Mouse (Mus musculus): ENCODE results near the gene Gpatch8.
A peak's percentile ranks its signal among the peaks of the same experiment; 100 is the strongest.
"Not testable (repeated sequence)": the region's sequence is repeated elsewhere in the genome, so short reads cannot be mapped to it uniquely, and the experiment has no call there.

The Gpatch8 gene

DNA sequence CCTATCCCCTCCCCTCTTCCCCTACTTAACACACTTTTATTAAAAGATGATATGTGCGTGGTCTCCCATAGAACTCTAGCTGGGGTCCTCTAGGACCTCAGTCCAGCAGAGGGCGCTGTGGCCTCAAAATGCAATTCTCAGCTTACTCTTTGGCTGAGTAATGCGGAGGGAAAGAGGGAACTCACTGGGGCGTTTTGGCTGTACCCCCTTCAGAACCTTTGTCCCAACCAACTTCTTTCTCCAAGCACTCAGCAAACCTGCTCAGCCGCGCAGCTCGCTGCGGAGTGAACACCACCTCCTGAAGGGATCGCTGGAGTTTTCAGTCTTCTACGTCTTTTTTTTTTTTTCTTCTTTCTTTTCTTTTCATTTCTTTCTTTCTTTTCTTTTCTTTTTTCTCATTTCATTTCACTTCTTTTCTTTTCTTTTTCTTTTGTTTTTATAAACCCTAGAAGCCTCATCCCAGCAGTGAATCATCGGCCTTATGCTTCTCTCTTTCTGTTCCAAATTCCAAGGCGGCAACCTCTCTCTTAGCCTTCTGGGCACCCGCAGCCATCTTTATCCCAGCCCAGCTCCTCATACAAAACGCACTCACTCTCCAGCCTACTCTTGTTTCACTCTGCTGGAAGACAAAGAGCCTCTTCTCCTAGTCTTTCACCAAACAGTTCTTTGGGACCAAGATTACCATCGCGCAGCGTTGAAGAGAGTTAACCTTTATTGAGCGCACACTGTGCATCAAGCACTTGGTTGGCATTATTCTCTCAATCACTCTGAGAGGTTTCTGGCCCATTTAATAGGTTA lies 16.9 kb upstream of the Gpatch8 start:
- DNase-seq (ENCODE audit: inconsistent age in 2 of 2, low spot score in 1 of 2), result peak; percentile 77 to 92

DNA sequence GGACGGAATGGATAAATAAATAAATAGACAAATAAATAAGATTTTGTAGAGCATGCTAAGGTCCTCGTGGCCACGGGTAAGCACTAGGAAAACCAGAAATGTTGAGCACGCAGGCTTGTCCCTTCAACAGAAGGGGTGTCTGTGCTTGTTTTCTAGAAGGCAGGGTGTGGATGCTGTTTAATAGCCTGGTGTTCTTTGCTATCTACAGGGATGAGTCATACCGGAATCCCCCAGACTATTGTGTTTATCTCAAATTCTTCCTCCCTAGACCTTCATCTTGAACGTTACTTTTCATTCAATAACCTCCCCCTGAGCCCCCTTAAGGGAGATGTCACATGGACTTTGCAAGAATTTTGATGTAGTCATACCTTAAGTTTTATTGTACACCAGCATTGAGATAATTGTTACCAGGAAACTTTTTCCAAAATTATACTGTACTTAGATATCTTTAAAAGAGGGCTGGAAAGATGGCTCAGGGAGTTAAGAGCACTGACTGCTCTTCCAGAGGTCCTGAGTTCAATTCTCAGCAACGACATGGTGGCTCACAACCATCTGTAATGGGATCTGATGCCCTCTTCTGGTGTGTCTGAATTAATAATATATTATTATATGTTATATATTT lies 12.7 kb upstream of the Gpatch8 start:
- DNase-seq (ENCODE audit: inconsistent age in 2 of 2, low spot score in 1 of 2), result no peak

DNA sequence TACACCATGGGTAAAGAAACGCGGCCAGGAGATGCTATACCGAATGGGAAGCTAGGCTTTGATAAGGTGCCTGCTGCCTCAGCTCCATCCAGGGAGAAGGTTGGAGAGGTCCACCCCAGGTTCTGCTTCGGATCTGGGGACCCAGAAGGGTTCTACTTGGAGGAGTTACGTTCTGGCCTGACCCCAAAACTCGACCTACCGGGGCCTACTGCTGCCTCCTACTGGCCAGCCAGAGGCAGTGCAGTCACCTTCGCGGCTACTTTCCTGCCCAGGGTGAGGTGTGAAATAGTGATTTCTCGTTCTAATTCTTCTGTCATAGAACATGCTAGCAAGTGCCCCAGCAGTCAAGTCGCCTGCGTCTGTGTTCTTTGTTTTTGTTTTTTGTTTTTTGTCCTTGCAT lies 12.0 kb upstream of the Gpatch8 start:
- no peak for DNase-seq (ENCODE audit: inconsistent age in 2 of 2, low spot score in 1 of 2)

DNA sequence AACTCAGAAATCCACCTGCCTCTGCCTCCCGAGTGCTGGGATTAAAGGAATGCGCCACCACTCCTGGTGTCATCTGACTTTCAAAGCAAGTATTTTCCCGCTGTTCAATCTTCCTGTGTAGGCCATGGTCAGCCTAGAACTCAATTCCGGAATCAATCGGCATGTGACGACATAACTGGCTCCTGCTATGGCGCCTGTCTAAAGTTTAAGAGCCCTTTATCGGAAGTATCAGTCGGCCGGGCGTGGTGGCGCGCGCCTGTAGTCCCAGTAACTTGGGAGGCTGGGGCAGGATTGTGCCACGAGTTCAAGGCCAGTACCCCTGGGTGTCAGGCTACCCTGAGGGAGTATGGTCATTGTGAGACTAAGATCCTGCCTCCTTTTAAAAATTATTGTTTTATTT lies 11.5 kb upstream of the Gpatch8 start:
- DNase-seq (ENCODE audit: inconsistent age in 2 of 2, low spot score in 1 of 2), result no peak

DNA sequence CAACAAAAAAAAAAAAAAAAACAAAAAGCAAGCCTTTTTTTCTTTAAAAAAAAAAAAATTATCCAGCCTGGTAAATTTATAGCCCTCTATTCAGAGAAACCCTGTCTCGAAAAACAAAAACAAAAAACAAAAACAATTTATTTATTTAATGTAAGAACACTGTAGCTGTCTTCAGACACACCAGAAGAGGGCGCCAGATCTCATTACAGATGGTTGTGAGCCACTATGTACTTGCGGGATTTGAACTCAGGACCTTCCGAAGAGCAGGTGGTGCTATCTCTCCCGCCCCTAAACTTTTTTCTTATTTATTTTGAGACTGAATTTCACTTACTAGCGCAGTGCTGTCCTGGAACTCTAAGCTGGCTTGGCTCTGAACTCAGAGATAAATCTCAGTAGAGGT lies 11.0 kb upstream of the Gpatch8 start:
- DNase-seq (ENCODE audit: inconsistent age in 2 of 2, low spot score in 1 of 2), result no peak

DNA sequence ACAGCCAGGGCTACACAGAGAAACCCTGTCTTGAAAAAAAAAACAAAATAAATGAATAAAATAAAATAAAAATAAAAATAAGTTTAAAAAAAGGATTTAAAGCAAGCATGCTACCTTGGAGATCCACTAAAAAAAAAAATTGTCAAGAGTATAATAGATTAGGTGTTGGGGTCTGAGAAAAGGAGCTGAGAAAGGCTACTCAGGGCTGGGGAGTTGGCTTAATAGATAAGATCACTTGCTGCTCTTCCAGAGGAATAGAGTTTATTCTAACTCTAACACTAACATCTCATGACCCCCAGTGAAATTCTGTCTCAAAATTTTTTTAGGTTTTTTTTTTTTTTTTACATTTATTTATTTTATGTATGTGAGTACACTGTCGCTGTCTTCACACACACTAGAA lies 10.1 kb upstream of the Gpatch8 start:
- DNase-seq (ENCODE audit: inconsistent age in 2 of 2, low spot score in 1 of 2), result no peak

DNA sequence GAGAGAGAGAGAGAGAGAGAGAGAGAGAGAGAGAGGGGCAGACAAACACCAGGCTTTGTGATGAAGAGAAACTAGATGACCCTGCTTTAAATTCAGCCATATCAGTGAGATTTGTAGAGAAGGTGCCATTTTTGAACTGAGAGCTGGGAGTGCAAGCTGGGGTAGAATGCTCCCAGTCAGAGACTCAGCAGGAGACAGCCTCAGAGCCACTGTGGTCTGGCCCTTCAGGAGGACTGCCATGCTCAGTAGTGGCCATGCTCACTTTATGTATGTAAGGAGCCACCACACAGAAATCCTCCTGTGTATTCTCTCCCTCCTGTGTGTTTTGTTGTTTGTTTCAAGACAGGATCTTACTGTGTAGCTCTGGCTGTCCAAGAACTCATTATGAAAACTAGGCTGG lies 9.5 kb upstream of the Gpatch8 start:
- DNase-seq (ENCODE audit: inconsistent age in 2 of 2, low spot score in 1 of 2), result no peak

DNA sequence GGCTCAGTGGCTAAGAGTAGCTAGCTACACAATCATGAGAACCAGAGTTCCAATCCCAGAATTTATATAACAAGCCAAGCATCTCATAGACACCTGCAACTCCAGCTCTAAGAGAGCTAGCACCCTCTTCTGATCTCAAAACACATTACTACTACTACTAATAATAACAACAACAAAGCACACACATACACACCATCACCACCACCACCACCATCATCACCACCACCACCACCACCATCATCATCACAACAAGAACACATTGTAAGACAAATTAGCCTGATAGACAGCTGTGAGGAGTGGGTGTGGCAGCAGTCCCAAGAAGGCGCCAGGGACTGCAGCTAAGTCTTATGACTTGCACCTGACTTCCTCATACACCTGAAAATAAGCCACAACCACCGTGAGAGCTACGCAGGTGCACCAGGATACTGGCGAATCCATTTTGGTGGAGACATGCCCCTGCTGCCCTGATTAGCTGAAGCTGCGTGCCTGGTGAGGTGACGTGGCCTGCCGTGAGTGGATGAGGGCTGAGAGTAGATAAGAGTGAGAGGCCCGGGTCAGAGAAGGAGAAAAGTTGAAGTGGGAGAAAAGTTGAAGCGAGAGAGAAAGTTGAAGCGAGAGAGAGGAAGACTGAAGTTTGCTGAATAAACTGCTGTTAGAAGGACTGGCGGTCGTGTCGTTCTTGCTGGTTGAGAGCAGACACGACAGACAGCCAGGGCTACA lies 8.9 kb upstream of the Gpatch8 start:
- DNase-seq (ENCODE audit: inconsistent age in 2 of 2, low spot score in 1 of 2), result not testable (repeated sequence)

DNA sequence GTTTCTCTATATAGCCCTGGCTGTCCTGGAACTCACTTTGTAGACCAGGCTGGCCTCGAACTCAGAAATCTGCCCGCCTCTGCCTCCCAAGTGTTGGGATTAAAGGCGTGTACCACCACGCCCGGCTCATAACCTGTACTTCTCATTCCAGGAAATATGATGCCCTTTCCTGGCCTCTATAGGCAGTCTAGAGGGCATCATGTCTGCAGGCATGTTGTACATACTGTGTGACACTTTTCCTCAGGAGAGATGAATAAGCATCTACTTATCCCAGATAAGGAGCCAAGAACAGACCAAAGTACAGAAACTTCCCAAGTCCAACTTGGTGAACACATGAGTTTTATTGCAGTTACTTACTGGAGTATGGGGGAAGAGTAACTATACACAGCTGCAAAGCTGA lies 2.5 kb upstream of the Gpatch8 start:
- DNase-seq (ENCODE audit: inconsistent age in 2 of 2, low spot score in 1 of 2), result no peak

DNA sequence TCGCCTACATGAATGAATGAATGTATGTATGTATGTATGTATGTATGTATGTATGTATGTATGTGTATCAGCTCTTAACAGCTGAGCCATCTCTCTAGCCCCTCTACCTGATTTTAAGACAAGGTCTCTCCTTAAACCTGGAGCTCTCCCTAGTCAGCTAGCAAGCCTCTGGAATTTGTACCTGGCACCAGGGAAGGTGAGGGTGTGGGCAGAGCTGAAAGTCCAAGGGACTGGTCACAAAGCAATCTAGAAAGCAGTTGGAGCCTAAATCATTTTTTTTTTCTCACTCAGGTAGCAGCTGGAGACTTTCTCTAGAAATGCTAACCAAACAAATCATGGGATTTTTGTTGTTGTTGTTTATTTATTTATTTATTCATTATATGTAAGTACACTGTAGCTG lies 1.2 kb upstream of the Gpatch8 start:
- no peak for DNase-seq (ENCODE audit: inconsistent age in 2 of 2, low spot score in 1 of 2)

DNA sequence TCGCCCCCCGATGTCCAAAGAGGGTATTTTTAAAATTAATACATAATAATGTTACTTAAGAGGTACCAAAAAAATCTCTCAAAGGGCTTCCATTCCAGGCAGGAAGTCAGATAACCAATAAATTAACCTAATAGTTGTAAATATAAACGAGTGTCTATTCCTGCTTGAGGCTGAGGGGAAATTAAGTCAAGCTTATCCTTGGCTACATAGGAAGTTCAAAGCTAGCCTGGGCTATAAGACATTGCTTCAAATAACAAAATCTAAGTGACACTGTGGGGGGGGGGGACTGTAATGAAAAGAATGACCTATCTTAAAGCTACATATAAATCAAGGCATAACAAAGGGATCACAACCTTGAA lies 503 bp upstream of the Gpatch8 start:
- DNase-seq (ENCODE audit: inconsistent age in 2 of 2, low spot score in 1 of 2), result no peak

DNA sequence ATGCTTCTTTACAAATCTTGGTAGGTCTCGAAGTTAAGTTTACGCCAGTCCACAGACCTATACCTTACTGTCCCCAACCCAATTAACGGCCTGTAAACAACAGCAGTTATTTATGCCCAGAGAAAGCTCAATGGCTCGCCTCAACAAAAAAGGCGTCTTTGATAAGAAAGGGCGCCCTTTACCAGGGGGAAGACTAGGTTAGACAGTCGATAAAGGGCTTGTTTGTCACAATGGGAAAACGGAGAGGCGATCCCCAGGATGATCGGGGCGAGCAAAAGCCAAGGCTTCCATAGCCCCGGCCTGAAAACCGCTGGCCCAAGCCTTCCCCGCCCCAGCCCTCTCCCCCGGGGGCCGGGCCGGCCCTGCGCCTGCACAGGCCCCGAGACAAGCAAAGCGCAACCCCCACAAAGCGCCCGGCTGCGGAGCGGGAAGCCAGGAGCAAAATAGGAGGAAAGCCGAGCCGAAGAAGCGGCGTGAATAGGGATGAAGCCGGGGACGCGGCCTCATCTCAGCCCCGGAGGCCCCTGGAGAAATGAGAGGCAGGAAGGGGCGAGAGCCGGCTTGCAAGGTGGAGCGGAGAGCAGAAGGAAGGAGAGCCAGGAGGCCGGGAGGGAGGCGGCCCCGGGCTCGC lies 677 bp downstream of the Gpatch8 start:
- DNase-seq (ENCODE audit: inconsistent age in 2 of 2, low spot score in 1 of 2), result no peak

DNA sequence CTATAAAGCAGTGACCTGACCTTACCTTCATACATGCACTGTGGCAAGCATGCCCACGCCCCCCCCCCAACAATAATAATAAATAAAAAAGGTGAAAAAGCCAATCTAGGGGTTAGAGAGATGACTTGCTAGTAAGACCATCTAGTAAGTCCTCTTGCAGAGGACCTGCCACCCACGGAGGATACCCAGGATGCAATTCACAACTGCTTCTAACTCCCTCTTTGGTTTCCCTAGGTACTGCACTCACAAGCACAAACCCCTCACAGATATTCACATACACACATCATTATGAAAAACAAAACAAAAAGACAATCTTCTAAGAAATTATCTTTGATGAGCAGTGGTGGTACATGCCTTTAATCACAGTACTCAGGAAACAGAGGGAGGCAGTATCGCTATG lies 4.1 kb downstream of the Gpatch8 start:
- DNase-seq (ENCODE audit: inconsistent age in 2 of 2, low spot score in 1 of 2), result no peak

DNA sequence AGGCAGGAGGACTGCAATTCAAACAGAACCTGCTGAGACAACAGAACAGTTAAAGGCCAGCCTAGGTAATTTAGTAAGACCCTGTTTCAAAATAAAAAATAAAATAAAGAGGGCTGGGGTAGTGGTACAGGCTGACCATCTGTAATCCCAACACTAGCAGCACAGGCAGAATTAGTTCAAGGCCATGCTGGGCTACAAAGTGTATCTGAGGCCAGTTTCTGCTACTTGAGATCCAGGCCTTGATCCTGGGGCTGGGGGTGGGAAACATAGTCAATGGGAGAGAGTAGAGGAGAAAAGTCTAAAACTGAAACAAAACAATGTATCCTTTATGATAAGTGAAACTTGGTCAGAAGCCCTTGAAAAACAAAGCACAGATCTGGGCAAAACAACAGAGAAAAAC lies 5.0 kb downstream of the Gpatch8 start:
- peak; percentile 39 to 63 for DNase-seq (ENCODE audit: inconsistent age in 2 of 2, low spot score in 1 of 2)

DNA sequence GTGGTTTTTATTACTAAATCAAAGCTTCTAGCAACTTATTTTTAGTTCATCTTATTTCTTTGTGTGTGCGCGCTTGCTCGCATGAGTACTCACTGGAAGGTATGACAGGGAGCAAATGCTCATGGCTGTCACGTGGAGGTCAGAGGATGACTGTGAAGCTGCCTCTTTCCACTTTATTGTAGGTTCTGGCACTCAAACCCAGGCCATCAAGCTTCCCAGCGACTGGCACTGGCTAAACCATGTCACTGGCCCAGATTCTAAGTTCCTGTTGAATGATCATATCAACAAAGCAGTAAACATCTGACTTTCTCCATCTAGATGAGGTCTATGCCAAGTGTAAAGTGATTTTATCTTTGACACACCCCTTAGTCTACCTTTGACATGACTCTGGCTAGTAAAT lies 14.7 kb downstream of the Gpatch8 start:
- peak; percentile 49 to 79 for DNase-seq (ENCODE audit: inconsistent age in 2 of 2, low spot score in 1 of 2)

DNA sequence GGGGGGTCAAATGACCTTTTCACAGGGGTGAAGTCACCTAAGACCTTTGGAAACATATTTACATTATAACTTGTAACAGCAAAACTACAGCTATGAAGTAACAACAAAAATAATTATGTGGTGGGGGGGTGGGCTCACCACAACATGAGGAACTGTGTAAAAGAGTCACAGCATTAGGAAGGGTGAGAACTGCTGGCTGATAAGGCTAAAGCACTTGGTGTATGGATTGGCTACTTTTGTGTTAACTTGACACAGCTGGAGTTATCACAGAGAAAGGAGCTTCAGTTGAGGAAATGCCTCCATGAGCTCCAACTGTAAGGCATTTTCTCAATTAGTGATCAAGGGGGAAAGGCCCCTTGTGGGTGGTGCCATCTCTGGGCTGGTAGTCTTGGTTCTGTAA lies 15.9 kb downstream of the Gpatch8 start:
- DNase-seq (ENCODE audit: inconsistent age in 2 of 2, low spot score in 1 of 2), result not testable (repeated sequence)

DNA sequence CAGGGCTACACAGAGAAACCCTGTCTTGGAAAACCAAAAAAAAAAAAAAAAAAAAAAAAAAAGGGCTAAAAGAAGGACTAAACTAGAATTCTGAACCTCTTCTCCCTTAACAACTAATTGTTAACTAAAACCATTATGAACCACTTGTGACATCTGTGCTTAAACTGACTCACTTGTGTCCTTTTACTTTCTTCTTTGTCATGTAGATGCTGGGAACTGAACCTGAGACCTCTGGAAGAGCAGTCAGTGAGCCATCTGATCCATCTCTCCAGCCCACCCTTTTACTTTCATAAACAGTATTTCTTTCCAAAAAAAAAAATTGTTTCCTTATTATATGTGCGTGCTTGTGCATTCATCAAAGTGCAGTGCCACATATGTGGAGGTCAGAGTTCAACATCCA lies 16.5 kb downstream of the Gpatch8 start:
- DNase-seq (ENCODE audit: inconsistent age in 2 of 2, low spot score in 1 of 2), result no peak

DNA sequence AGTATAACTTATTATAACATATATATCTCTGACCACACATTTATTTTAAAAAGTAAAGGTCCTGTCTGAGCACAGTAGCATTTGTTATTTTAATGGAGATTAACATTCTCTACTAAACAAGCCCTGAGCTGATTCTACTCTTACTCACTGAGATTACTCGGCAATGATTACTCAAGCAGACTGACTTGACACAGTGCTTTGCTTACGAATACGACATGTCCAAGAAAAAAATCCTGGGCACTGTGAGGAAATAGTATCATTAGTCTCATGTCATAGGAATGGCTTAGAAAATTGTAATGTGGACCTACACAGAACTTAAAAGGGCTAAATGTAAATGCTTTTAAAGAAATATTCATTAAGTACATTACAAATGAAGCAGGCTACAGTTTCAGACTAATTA lies 20.0 kb downstream of the Gpatch8 start:
- DNase-seq (ENCODE audit: inconsistent age in 2 of 2, low spot score in 1 of 2), result peak in 1 of 2 experiments; percentile 64

DNA sequence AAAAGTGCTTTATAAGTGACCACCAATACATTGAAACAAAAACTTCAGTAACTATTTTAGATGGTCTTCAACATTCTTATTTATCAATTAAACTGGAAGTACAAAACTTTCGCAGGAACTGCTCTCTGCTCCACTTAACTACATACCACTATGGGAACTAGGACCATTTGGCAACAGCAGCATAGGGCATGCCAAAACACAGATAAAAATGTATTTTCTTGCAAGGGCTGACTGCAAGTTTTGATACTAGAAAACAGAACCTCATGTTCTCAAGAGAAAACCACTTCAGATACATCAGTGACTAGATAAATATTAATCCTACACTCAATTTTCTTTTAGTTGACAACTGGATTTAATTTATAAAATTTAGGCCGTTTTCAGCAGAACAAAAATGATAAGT lies 22.1 kb downstream of the Gpatch8 start:
- no peak for DNase-seq (ENCODE audit: inconsistent age in 2 of 2, low spot score in 1 of 2)

DNA sequence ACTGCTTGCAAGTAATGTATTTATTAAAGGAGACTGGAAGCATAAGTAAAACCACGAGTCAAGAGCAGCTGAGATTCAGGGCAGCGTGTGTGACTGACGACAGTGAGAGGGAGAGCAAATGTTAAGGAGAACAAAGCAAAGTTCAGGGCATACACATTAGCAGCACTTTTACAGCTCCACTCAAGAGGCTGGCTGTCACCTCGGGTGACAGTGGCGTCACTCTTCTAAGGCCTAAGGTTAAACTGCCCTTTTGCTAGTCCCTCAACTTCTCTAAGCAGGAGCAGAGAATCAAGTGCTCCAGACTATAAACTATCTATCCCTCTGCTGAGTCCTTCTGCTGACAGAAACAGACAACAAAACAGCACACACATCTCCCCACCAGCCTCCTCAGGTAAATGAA lies 24.8 kb downstream of the Gpatch8 start:
- no peak for DNase-seq (ENCODE audit: inconsistent age in 2 of 2, low spot score in 1 of 2)

DNA sequence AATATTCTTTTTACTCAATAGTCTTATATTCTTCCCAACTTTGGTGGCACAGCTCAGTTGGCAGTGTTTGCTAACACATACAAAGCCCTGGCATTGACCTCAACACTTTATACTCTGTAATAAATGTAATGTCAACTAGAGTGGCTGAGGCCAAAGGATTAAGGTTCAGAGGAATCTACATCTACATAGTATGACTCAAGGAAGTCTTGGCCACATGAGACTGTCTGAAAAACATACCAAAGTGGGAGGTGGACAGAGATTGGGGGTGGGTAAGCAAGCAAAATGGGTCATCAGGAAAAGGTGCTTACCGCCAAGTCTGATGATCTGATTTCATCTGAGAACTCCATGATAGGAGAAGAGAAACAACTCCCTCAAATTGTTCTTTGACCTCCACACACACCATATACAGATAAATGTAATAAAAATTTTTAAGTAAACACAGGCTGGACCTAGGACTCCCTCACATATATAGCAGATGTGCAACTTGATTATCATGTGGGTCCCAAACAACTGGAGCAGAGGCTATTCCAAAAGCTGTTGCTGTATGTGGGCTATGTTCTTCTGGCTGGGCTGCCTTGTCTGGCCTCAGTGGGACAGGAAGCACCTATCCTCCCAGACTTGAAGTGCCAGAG lies 41.3 kb downstream of the Gpatch8 start:
- DNase-seq (ENCODE audit: inconsistent age in 2 of 2, low spot score in 1 of 2), result no peak

All from adrenal gland, adult (tissue).